In the genomic region with DNA sequence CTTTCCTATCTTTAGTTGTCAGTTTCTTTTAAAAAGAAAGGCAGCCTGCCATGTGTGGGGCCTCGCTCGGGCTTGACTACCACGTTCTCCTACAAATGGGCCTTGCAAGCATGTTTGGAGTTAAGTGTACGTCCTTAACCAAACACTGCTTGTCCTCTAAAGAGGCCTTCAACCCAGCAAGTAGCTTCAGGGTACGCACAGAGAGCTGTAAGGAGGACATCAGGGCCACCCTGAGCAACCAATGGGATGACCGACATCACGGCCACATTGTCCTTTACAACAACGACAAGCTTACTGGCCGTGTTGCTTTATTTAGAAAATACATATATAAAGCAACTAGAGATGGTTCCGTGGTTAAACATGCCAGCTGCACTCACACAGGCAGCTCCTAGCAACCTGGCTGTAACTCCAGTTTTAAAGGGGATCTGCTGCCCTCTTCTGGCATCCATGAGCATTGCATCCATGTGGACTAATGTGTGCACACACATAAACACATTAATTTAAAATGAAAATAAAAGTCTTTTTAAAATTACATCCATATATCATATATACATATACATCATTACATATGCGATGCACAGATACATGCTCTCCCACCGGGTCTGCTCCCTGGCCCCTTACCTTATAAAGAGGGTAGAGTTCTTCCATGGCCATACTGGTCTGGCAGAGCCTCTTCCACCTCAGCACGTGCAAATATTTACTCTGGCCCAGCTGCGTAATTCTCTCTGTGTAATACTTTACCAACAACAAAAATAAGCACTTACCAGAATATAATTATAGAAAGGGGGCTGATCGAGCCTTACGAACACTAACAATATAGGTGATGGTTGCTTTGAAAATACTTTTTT, we compare ENCODE assay signal across 8 mouse cellular contexts. TPM values are rescaled to one million over a fixed set of nuclear protein-coding genes. Genes with fewer than 3 reads are reported as not detected.
DNase-seq lines count a peak whose midpoint lies in the region; ATAC-seq and TF ChIP-seq lines count a peak whose summit lies in the region.

No protein-coding gene starts in this region.

- no peak overlapping the region for H3K27ac ChIP-seq in bone marrow macrophage, adult 2 months (ENCODE audit: insufficient read depth, low read depth, low read length)
- no peak overlapping the region for H3K27ac ChIP-seq in heart, embryonic 14.5 days (replicated peaks in 1 of 2; ENCODE audit: control insufficient read depth in 1 of 2, insufficient read depth in 1 of 2, low read depth in 2 of 2, low read length in 2 of 2)
- no peak overlapping the region for H3K27ac ChIP-seq in lung, embryonic 14.5 days (ENCODE audit: low read depth)
- no peak overlapping the region for H3K27ac ChIP-seq in thymus, adult 2 months (ENCODE audit: control insufficient read depth, insufficient read depth, low read length)

- DNase-seq in CD8-positive naive resting alpha-beta T cell, adult 2 months (ENCODE audit: low read depth in 2 of 2, low spot score in 2 of 2) = peak; percentile 85 to 89
- peak; percentile 90 for DNase-seq in layer of hippocampus, adult 11-12 months (ENCODE audit: low spot score)
- peak; percentile 96 for DNase-seq in lung, embryonic 14.5 days
- DNase-seq in ovary, adult 18-20 months (ENCODE audit: low spot score) = peak; percentile 45
- peak; percentile 90 for DNase-seq in thymus, adult 2 months

- peak; percentile 44; the same call in 1 of the 2 replicates for TF ChIP-seq CTCF in bone marrow macrophage, adult 2 months (IDR thresholded peaks at IDR 0.05; ENCODE audit: low read depth, low read length)
- TF ChIP-seq CTCF in lung, embryonic 14.5 days (IDR thresholded peaks at IDR 0.05; ENCODE audit: low read depth) = peak; percentile 94
- no peak for TF ChIP-seq CTCF in thymus, adult 2 months (IDR thresholded peaks at IDR 0.05; ENCODE audit: borderline replicate concordance, control insufficient read depth, extremely low read depth, insufficient read depth, low read length, poor library complexity)

- WGBS in heart, embryonic 14.5 days = 39% methylated on average over 16 of the region's 16 CpGs
- 24% methylated on average over 16 of the region's 16 CpGs for WGBS in lung, embryonic 14.5 days
- WGBS in thymus, adult 2 months = 47% methylated on average over 16 of the region's 16 CpGs

- no peak overlapping the region for H3K4me3 ChIP-seq in bone marrow macrophage, adult 2 months (ENCODE audit: insufficient read depth, low read length)
- H3K4me3 ChIP-seq in heart, embryonic 14.5 days (ENCODE audit: control insufficient read depth in 1 of 2, insufficient read depth in 1 of 2, low read depth in 1 of 2, low read length in 2 of 2) = no peak overlapping the region
- no peak overlapping the region for H3K4me3 ChIP-seq in lung, embryonic 14.5 days (ENCODE audit: low read depth, low read length)
- H3K4me3 ChIP-seq in thymus, adult 2 months (ENCODE audit: control insufficient read depth, insufficient read depth, low read length) = no peak overlapping the region

- no peak overlapping the region for H3K4me2 ChIP-seq in heart, embryonic 14.5 days (ENCODE audit: low read length)
- no peak overlapping the region for H3K4me2 ChIP-seq in lung, embryonic 14.5 days

- peaks cover 2% of the 10 kb centered on the region; the same call in 1 of the 2 replicates for H3K4me1 ChIP-seq in bone marrow macrophage, adult 2 months (ENCODE audit: control insufficient read depth, insufficient read depth, low read length)
- H3K4me1 ChIP-seq in heart, embryonic 14.5 days (ENCODE audit: control insufficient read depth in 2 of 2, insufficient read depth in 2 of 2, low read length in 2 of 2) = peaks cover 6 to 9% of the 10 kb centered on the region in 2 experiments; a peak in 2 of 4 replicates
- H3K4me1 ChIP-seq in lung, embryonic 14.5 days (ENCODE audit: insufficient read depth) = no peaks in the 10 kb centered on the region
- H3K4me1 ChIP-seq in thymus, adult 2 months (replicated peaks; ENCODE audit: control insufficient read depth, insufficient read depth, low read length) = peaks cover 13% of the 10 kb centered on the region

- no peak for TF ChIP-seq POLR2A in bone marrow macrophage, adult 2 months (IDR thresholded peaks at IDR 0.05; ENCODE audit: borderline replicate concordance, low read depth, low read length)
- TF ChIP-seq POLR2A in thymus, adult 2 months (IDR thresholded peaks at IDR 0.05; ENCODE audit: control insufficient read depth, extremely low read depth, insufficient read depth, low read length, poor library complexity) = no peak

- no peaks in the 10 kb centered on the region for H3K27me3 ChIP-seq in heart, embryonic 14.5 days (ENCODE audit: control insufficient read depth, insufficient read depth, low read length)
- H3K27me3 ChIP-seq in lung, embryonic 14.5 days (ENCODE audit: insufficient read depth, low read length) = no peaks in the 10 kb centered on the region
- no peaks in the 10 kb centered on the region for H3K27me3 ChIP-seq in thymus, adult 2 months (ENCODE audit: control insufficient read depth, insufficient read depth, low read length)

- H3K9ac ChIP-seq in heart, embryonic 14.5 days (ENCODE audit: low read length) = no peak overlapping the region
- H3K9ac ChIP-seq in lung, embryonic 14.5 days = no peak overlapping the region

- no peaks in the 10 kb centered on the region for H3K36me3 ChIP-seq in heart, embryonic 14.5 days (ENCODE audit: control insufficient read depth, insufficient read depth, low read length)
- no peaks in the 10 kb centered on the region for H3K36me3 ChIP-seq in lung, embryonic 14.5 days (ENCODE audit: insufficient read depth)
- no peaks in the 10 kb centered on the region for H3K36me3 ChIP-seq in thymus, adult 2 months (ENCODE audit: control insufficient read depth, insufficient read depth, low read length)

- ATAC-seq in erythroblast, adult 5-6 weeks (replicated peaks; ENCODE audit: low FRiP score, poor library complexity, severe bottlenecking) = peak; percentile 90
- 0 out of 2 replicates have a peak, but pooled peaks have one; percentile 33 for ATAC-seq in heart, embryonic 14.5 days (ENCODE audit: insufficient number of reproducible peaks, insufficient read depth, low FRiP score, low read depth)
- ATAC-seq in lung, embryonic 14.5 days (ENCODE audit: insufficient read depth) = peak; percentile 60

- H3K9me3 ChIP-seq in heart, embryonic 14.5 days (ENCODE audit: control insufficient read depth, low read length) = peaks cover 6% of the 10 kb centered on the region; the same call in 1 of the 2 replicates
- no peaks in the 10 kb centered on the region for H3K9me3 ChIP-seq in lung, embryonic 14.5 days (ENCODE audit: low read depth, low read length)

RNA-seq across cellular contexts. Expression of a gene that starts 33.7 kb away (rescaled TPM):
- polyA plus RNA-seq in bone marrow macrophage, adult 2 months (2012; ENCODE audit: insufficient read depth, insufficient read length, missing spikeins) = not detected in 2 replicates
- 0.42 TPM in 1 of 2 replicates, not detected in the other for total RNA-seq in erythroblast, adult 5-6 weeks (2015; ENCODE audit: low replicate concordance)
- 0.51 TPM in 1 of 2 replicates, not detected in the other for total RNA-seq in erythroblast, adult 5-6 weeks (2017; ENCODE audit: low replicate concordance)
- 0.20 and 0.46 TPM in 2 replicates for polyA plus RNA-seq in heart, embryonic 14.5 days (2014; fragmentation: Nextera tagmentation; extraction: Ambion mirVana)
- 0.20 and 0.32 TPM in 2 replicates for polyA plus RNA-seq in lung, embryonic 14.5 days (2014; fragmentation: Nextera tagmentation; extraction: Ambion mirVana)
- polyA plus RNA-seq in thymus, adult 2 months (2012; rRNA removed) = 2.9 and 5.1 TPM in 2 replicates

Comparison
In these comparisons a context has a peak if more than half of its experiments do, and no peak if none do; other contexts are left out.
1. DNase-seq: peak in every context shown above with its lines; median percentile 96 in lung, embryonic 14.5 days; 90 in layer of hippocampus, adult 11-12 months; 90 in thymus, adult 2 months; 87 in CD8-positive naive resting alpha-beta T cell, adult 2 months; 45 in ovary, adult 18-20 months.
2. ATAC-seq: peak in every context shown above with its lines; median percentile 90 in erythroblast, adult 5-6 weeks; 60 in lung, embryonic 14.5 days; 33 in heart, embryonic 14.5 days.